In genomic region chr2:119203871-119204460, GRCm38 (mm10) we compare ENCODE assay signal across 22 mouse cellular contexts. TPM values are rescaled to one million over a fixed set of nuclear protein-coding genes. Genes with fewer than 3 reads are reported as not detected.
DNase-seq lines count a peak whose midpoint lies in the region; ATAC-seq and TF ChIP-seq lines count a peak whose summit lies in the region.
"Had no signal": no experiment of that assay in that cellular context is flagged by ENCODE, and none has a peak within 500 bp of the region (broad histone marks: within the 10 kb centered on the region; RNA-seq: fewer than 3 reads in every experiment).

No protein-coding gene starts in this region.

- TF ChIP-seq CTCF in heart, postnatal 0 days (IDR thresholded peaks at IDR 0.05; ENCODE audit: low read depth): no peak
- no peak for TF ChIP-seq CTCF in lung, adult 2 months (IDR thresholded peaks at IDR 0.05; ENCODE audit: insufficient read depth, low read length)

- H3K27me3 ChIP-seq in heart, postnatal 0 days (ENCODE audit: control insufficient read depth, insufficient read depth, low read length): no peaks in the 10 kb centered on the region
- no peaks in the 10 kb centered on the region for H3K27me3 ChIP-seq in lung, embryonic 16.5 days (ENCODE audit: control insufficient read depth, insufficient read depth, low read depth, low read length)
- H3K27me3 ChIP-seq in stomach, embryonic 16.5 days (ENCODE audit: control insufficient read depth, insufficient read depth, low read length): no peaks in the 10 kb centered on the region
- H3K27me3 ChIP-seq: neural tube, embryonic 12.5 days had no signal

- H3K4me2 ChIP-seq in heart, postnatal 0 days (ENCODE audit: low read depth, low read length): no peak overlapping the region
- no peak overlapping the region for H3K4me2 ChIP-seq in lung, embryonic 16.5 days (ENCODE audit: low read depth, low read length)
- H3K4me2 ChIP-seq in stomach, embryonic 16.5 days (ENCODE audit: low read depth, low read length): no peak overlapping the region
- H3K4me2 ChIP-seq: liver, embryonic 11.5 days; neural tube, embryonic 12.5 days had no signal

- TF ChIP-seq EP300 in heart, postnatal 0 days (IDR thresholded peaks at IDR 0.05; ENCODE audit: low read depth): no peak

- H3K4me1 ChIP-seq in heart, postnatal 0 days (ENCODE audit: control insufficient read depth, insufficient read depth): peaks cover 3% of the 10 kb centered on the region; the same call in 1 of the 2 replicates
- peaks cover 14% of the 10 kb centered on the region for H3K4me1 ChIP-seq in lung, embryonic 16.5 days (replicated peaks; ENCODE audit: control insufficient read depth, insufficient read depth, low read length)
- H3K4me1 ChIP-seq in lung, adult 2 months (ENCODE audit: control insufficient read depth, insufficient read depth, low read length): peaks cover 9% of the 10 kb centered on the region
- H3K4me1 ChIP-seq in brown adipose tissue, adult 24 weeks (ENCODE audit: control insufficient read depth, insufficient read depth, insufficient read length, low read length): peaks cover 11% of the 10 kb centered on the region; the same call in 1 of the 2 replicates
- H3K4me1 ChIP-seq in stomach, embryonic 16.5 days (ENCODE audit: control insufficient read depth, insufficient read depth, low read length): peaks cover 12% of the 10 kb centered on the region

- H3K9me3 ChIP-seq in heart, postnatal 0 days (replicated peaks; ENCODE audit: control insufficient read depth, low read length): no peaks in the 10 kb centered on the region
- no peaks in the 10 kb centered on the region for H3K9me3 ChIP-seq in lung, embryonic 16.5 days (ENCODE audit: control insufficient read depth, low read length)
- H3K9me3 ChIP-seq in stomach, embryonic 16.5 days (replicated peaks; ENCODE audit: control insufficient read depth, low read length): no peaks in the 10 kb centered on the region
- H3K9me3 ChIP-seq: embryonic facial prominence, embryonic 10.5 days; neural tube, embryonic 12.5 days had no signal

- H3K36me3 ChIP-seq in heart, postnatal 0 days (replicated peaks; ENCODE audit: control insufficient read depth, insufficient read depth, low read length): no peaks in the 10 kb centered on the region
- H3K36me3 ChIP-seq in lung, embryonic 16.5 days (ENCODE audit: control insufficient read depth, insufficient read depth, low read length): no peaks in the 10 kb centered on the region
- H3K36me3 ChIP-seq in stomach, embryonic 16.5 days (ENCODE audit: control insufficient read depth, insufficient read depth, low read length): no peaks in the 10 kb centered on the region
- H3K36me3 ChIP-seq: embryonic facial prominence, embryonic 10.5 days; neural tube, embryonic 12.5 days had no signal

- 70% methylated on average over 4 of the region's 4 CpGs for WGBS in heart, postnatal 0 days
- WGBS in lung, embryonic 16.5 days: 59% methylated on average over 4 of the region's 4 CpGs
- WGBS in lung, adult 2 months: 44% methylated on average over 4 of the region's 4 CpGs
- 68% methylated on average over 4 of the region's 4 CpGs for WGBS in stomach, embryonic 16.5 days

- DNase-seq in heart, postnatal 0 days (ENCODE audit: low spot score): no peak
- no peak for DNase-seq in heart, postnatal 25 days (ENCODE audit: low spot score)
- no peak for DNase-seq in lung, adult 2 months
- DNase-seq in frontal cortex, postnatal 25 days (ENCODE audit: low spot score in 2 of 2): no peak
- DNase-seq: cerebellum, adult 11 months; cerebellum, postnatal 36 days; gastrocnemius, postnatal 10 days; left cerebral cortex, postnatal 4 days; right cerebral cortex, postnatal 25 days had no signal

- ATAC-seq in heart, postnatal 0 days (ENCODE audit: insufficient read depth, low read depth): no peak
- ATAC-seq in lung, embryonic 16.5 days (ENCODE audit: low read depth): no peak
- no peak for ATAC-seq in stomach, embryonic 16.5 days (ENCODE audit: insufficient read depth, low FRiP score)
- ATAC-seq: activated CD4-positive, CD25-positive, alpha-beta regulatory T cell, adult 4 months; forebrain, embryonic 16.5 days; hindbrain, postnatal 0 days; midbrain, embryonic 16.5 days had no signal

- H3K4me3 ChIP-seq in heart, postnatal 0 days (ENCODE audit: low read depth, low read length): no peak overlapping the region
- no peak overlapping the region for H3K4me3 ChIP-seq in lung, embryonic 16.5 days (ENCODE audit: low read length)
- H3K4me3 ChIP-seq in lung, adult 2 months (replicated peaks; ENCODE audit: extremely low read depth, low read depth, low read length): no peak overlapping the region
- no peak overlapping the region for H3K4me3 ChIP-seq in brown adipose tissue, adult 24 weeks (ENCODE audit: insufficient read depth, low read depth, low read length)
- H3K4me3 ChIP-seq in stomach, embryonic 16.5 days (replicated peaks; ENCODE audit: low read length): no peak overlapping the region
- H3K4me3 ChIP-seq: embryonic facial prominence, embryonic 10.5 days; erythroblast, embryonic 14.5 days; neural tube, embryonic 12.5 days had no signal

- intact Hi-C loops in heart, postnatal 25 days (cut with DNase I): loop anchor here (5.0 kb wide), 1 partner anchor 92 kb away; the partner anchor contains the start of gene Rad51

- TF ChIP-seq POLR2A in lung, adult 2 months (IDR thresholded peaks at IDR 0.05; ENCODE audit: borderline replicate concordance, extremely low read depth, low read depth, low read length): no peak

- H3K9ac ChIP-seq in heart, postnatal 0 days (replicated peaks; ENCODE audit: low read depth, low read length): no peak overlapping the region
- no peak overlapping the region for H3K9ac ChIP-seq in lung, embryonic 16.5 days (ENCODE audit: low read length)
- no peak overlapping the region for H3K9ac ChIP-seq in stomach, embryonic 16.5 days (ENCODE audit: low read length)
- H3K9ac ChIP-seq: neural tube, embryonic 12.5 days had no signal

- peak overlapping the region; percentile 74 for H3K27ac ChIP-seq in heart, postnatal 0 days (ENCODE audit: low read depth)
- peak overlapping the region; percentile 11; the same call in 1 of the 2 replicates for H3K27ac ChIP-seq in lung, embryonic 16.5 days (ENCODE audit: low read length)
- peak overlapping the region; percentile 81 for H3K27ac ChIP-seq in brown adipose tissue, adult 24 weeks (replicated peaks; ENCODE audit: low read depth, low read length)
- peak overlapping the region; percentile 40; the same call in 1 of the 2 replicates for H3K27ac ChIP-seq in stomach, embryonic 16.5 days (ENCODE audit: low read length)
- H3K27ac ChIP-seq: embryonic facial prominence, embryonic 10.5 days; hindbrain, postnatal 0 days; neural tube, embryonic 12.5 days had no signal

RNA-seq across cellular contexts. Expression of gene Zfyve19, which starts 4.5 kb away (rescaled TPM):
- total RNA-seq in heart, postnatal 0 days (2014; rRNA removed; ENCODE audit: low replicate concordance): 17.7 and 26.4 TPM in 2 replicates
- 26.9 and 27.3 TPM in 2 replicates for polyA plus RNA-seq in heart, postnatal 0 days (2015; fragmentation: Nextera tagmentation; extraction: Ambion mirVana)
- 10 to 100 TPM; 11.8 to 13.8 TPM for total RNA-seq in heart, postnatal 25 days (2021)
- polyA plus RNA-seq in lung, embryonic 16.5 days (2015; fragmentation: Nextera tagmentation; extraction: Ambion mirVana): 48.7 and 50.8 TPM in 2 replicates
- polyA plus RNA-seq in lung, adult 2 months (2012; rRNA removed): 29.8 and 36.1 TPM in 2 replicates
- 16.2 and 21.0 TPM in 2 replicates for polyA plus RNA-seq in brown adipose tissue, adult 24 weeks (2012; ENCODE audit: insufficient read depth, insufficient read length, missing spikeins)
- polyA plus RNA-seq in stomach, embryonic 16.5 days (2015; fragmentation: Nextera tagmentation; extraction: Ambion mirVana): 51.6 and 55.2 TPM in 2 replicates

RNA-seq across cellular contexts. Expression of gene Dnajc17, which starts 4.6 kb away (rescaled TPM):
- 8.4 and 18.7 TPM in 2 replicates for total RNA-seq in heart, postnatal 0 days (2014; rRNA removed; ENCODE audit: low replicate concordance)
- polyA plus RNA-seq in heart, postnatal 0 days (2015; fragmentation: Nextera tagmentation; extraction: Ambion mirVana): 8.8 and 9.1 TPM in 2 replicates
- 1 to 10 TPM; 8.2 to 8.3 TPM for total RNA-seq in heart, postnatal 25 days (2021)
- polyA plus RNA-seq in lung, embryonic 16.5 days (2015; fragmentation: Nextera tagmentation; extraction: Ambion mirVana): 17.0 and 22.3 TPM in 2 replicates
- polyA plus RNA-seq in lung, adult 2 months (2012; rRNA removed): 2.7 and 4.1 TPM in 2 replicates
- 7.8 and 8.8 TPM in 2 replicates for polyA plus RNA-seq in brown adipose tissue, adult 24 weeks (2012; ENCODE audit: insufficient read depth, insufficient read length, missing spikeins)
- polyA plus RNA-seq in stomach, embryonic 16.5 days (2015; fragmentation: Nextera tagmentation; extraction: Ambion mirVana): 13.8 and 16.7 TPM in 2 replicates

RNA-seq across cellular contexts. Expression of gene Ppp1r14d, which starts 25.7 kb away (rescaled TPM):
- not detected in 2 replicates for total RNA-seq in heart, postnatal 0 days (2014; rRNA removed; ENCODE audit: low replicate concordance)
- polyA plus RNA-seq in heart, postnatal 0 days (2015; fragmentation: Nextera tagmentation; extraction: Ambion mirVana): not detected in 2 replicates
- total RNA-seq in heart, postnatal 25 days (2021): not detected
- 0.47 and 0.73 TPM in 2 replicates for polyA plus RNA-seq in lung, embryonic 16.5 days (2015; fragmentation: Nextera tagmentation; extraction: Ambion mirVana)
- polyA plus RNA-seq in lung, adult 2 months (2012; rRNA removed): 1.1 and 1.9 TPM in 2 replicates
- not detected in 2 replicates for polyA plus RNA-seq in brown adipose tissue, adult 24 weeks (2012; ENCODE audit: insufficient read depth, insufficient read length, missing spikeins)
- polyA plus RNA-seq in stomach, embryonic 16.5 days (2015; fragmentation: Nextera tagmentation; extraction: Ambion mirVana): 3.4 TPM in 2 replicates
- total RNA-seq: gastrocnemius, postnatal 10 days; heart, postnatal 10 days; hindbrain, postnatal 0 days; left cerebral cortex, postnatal 4 days; megakaryocyte progenitor cell, adult 5-6 weeks had no signal
- polyA plus RNA-seq: activated CD4-positive, CD25-positive, alpha-beta regulatory T cell, adult 4 months; erythroblast, embryonic 14.5 days; forebrain, embryonic 16.5 days; hindbrain, postnatal 0 days; liver, embryonic 11.5 days; midbrain, embryonic 16.5 days; neural tube, embryonic 12.5 days had no signal

RNA-seq across cellular contexts. Expression of gene Gm14137, which starts 29.7 kb away (rescaled TPM):
- total RNA-seq in heart, postnatal 0 days (2014; rRNA removed; ENCODE audit: low replicate concordance): not detected in 2 replicates
- polyA plus RNA-seq in heart, postnatal 0 days (2015; fragmentation: Nextera tagmentation; extraction: Ambion mirVana): 0.07 and 0.12 TPM in 2 replicates
- under 1 TPM in 1 of 2 experiments, not detected in 1; 0.08 TPM for total RNA-seq in heart, postnatal 25 days (2021)
- 0.40 and 0.41 TPM in 2 replicates for polyA plus RNA-seq in lung, embryonic 16.5 days (2015; fragmentation: Nextera tagmentation; extraction: Ambion mirVana)
- 0.06 and 0.76 TPM in 2 replicates for polyA plus RNA-seq in lung, adult 2 months (2012; rRNA removed)
- polyA plus RNA-seq in brown adipose tissue, adult 24 weeks (2012; ENCODE audit: insufficient read depth, insufficient read length, missing spikeins): not detected in 2 replicates
- polyA plus RNA-seq in stomach, embryonic 16.5 days (2015; fragmentation: Nextera tagmentation; extraction: Ambion mirVana): 3.6 and 5.9 TPM in 2 replicates
- total RNA-seq: heart, postnatal 10 days; hindbrain, postnatal 0 days; left cerebral cortex, postnatal 4 days; megakaryocyte progenitor cell, adult 5-6 weeks had no signal
- polyA plus RNA-seq: erythroblast, embryonic 14.5 days had no signal

RNA-seq across cellular contexts. Expression of gene Spint1, which starts 33.2 kb away (rescaled TPM):
- total RNA-seq in heart, postnatal 0 days (2014; rRNA removed; ENCODE audit: low replicate concordance): 11.6 and 11.7 TPM in 2 replicates
- polyA plus RNA-seq in heart, postnatal 0 days (2015; fragmentation: Nextera tagmentation; extraction: Ambion mirVana): 0.14 and 0.34 TPM in 2 replicates
- not detected for total RNA-seq in heart, postnatal 25 days (2021)
- 34.2 and 36.2 TPM in 2 replicates for polyA plus RNA-seq in lung, embryonic 16.5 days (2015; fragmentation: Nextera tagmentation; extraction: Ambion mirVana)
- polyA plus RNA-seq in lung, adult 2 months (2012; rRNA removed): 47.7 and 51.0 TPM in 2 replicates
- polyA plus RNA-seq in brown adipose tissue, adult 24 weeks (2012; ENCODE audit: insufficient read depth, insufficient read length, missing spikeins): not detected in 2 replicates
- polyA plus RNA-seq in stomach, embryonic 16.5 days (2015; fragmentation: Nextera tagmentation; extraction: Ambion mirVana): 78.6 and 95.9 TPM in 2 replicates
- total RNA-seq: heart, postnatal 10 days had no signal
- polyA plus RNA-seq: activated CD4-positive, CD25-positive, alpha-beta regulatory T cell, adult 4 months; erythroblast, embryonic 14.5 days had no signal

Comparison
In these comparisons a context has a peak if more than half of its experiments do, and no peak if none do; other contexts are left out.
1. H3K27ac ChIP-seq: peak in every context shown above with its lines; median percentile 81 in brown adipose tissue, adult 24 weeks; 74 in heart, postnatal 0 days; 40 in stomach, embryonic 16.5 days; 11 in lung, embryonic 16.5 days.